Mouse (Mus musculus): ENCODE data around the gene Pilrb1. TPM values are rescaled to one million over a fixed set of nuclear protein-coding genes. Genes with fewer than 3 reads are reported as not detected.
"Not testable (repeated sequence)": the region's sequence is repeated elsewhere in the genome, so short reads cannot be mapped to it uniquely, and the experiment has no call there.

Gene Pilrb1
- polyA plus RNA-seq, 1 experiment from 2014 or later, result 0.47 TPM

- not testable (repeated sequence) for H3K27me3 ChIP-seq (ENCODE audit: insufficient read depth, low read length); H3K4me3 ChIP-seq (ENCODE audit: low read length); H3K27ac ChIP-seq (ENCODE audit: low read length); H3K9me3 ChIP-seq (ENCODE audit: low read length); H3K9ac ChIP-seq (replicated peaks; ENCODE audit: low read length); H3K4me1 ChIP-seq (ENCODE audit: insufficient read depth, low read length); H3K36me3 ChIP-seq (ENCODE audit: insufficient read depth, low read length); H3K4me2 ChIP-seq (replicated peaks; ENCODE audit: low read depth, low read length); ATAC-seq (ENCODE audit: low FRiP score, low TSS enrichment)
- 73% methylated on average over 2 of the region's 3 CpGs for WGBS
These were observed 13.9 kb upstream of the Pilrb1 start, which contains the start of gene Pilrb2 for GRCm38 (mm10) chr5:137871644-137872380. Gene Pilrb2 (minus strand): TSS chr5:137871815.

- H3K36me3 ChIP-seq (ENCODE audit: insufficient read depth, low read length); H3K4me3 ChIP-seq (ENCODE audit: low read length); H3K27ac ChIP-seq (ENCODE audit: low read length); ATAC-seq (ENCODE audit: low FRiP score, low TSS enrichment); H3K9ac ChIP-seq (replicated peaks; ENCODE audit: low read length); H3K9me3 ChIP-seq (ENCODE audit: low read length); H3K4me1 ChIP-seq (ENCODE audit: insufficient read depth, low read length); H3K27me3 ChIP-seq (ENCODE audit: insufficient read depth, low read length); H3K4me2 ChIP-seq (replicated peaks; ENCODE audit: low read depth, low read length): not testable (repeated sequence)
- WGBS, result 66% methylated on average over 2 of the region's 2 CpGs
These were observed 10.7 kb upstream of the Pilrb1 start for GRCm38 (mm10) chr5:137868600-137868999.

- not testable (repeated sequence) for H3K9me3 ChIP-seq (ENCODE audit: low read length); H3K9ac ChIP-seq (replicated peaks; ENCODE audit: low read length); H3K4me2 ChIP-seq (replicated peaks; ENCODE audit: low read depth, low read length); ATAC-seq (ENCODE audit: low FRiP score, low TSS enrichment); H3K36me3 ChIP-seq (ENCODE audit: insufficient read depth, low read length); H3K4me3 ChIP-seq (ENCODE audit: low read length); H3K4me1 ChIP-seq (ENCODE audit: insufficient read depth, low read length); H3K27me3 ChIP-seq (ENCODE audit: insufficient read depth, low read length); H3K27ac ChIP-seq (ENCODE audit: low read length)
- 85% methylated on average over 1 of the region's 1 CpGs for WGBS
These were observed 6.1 kb upstream of the Pilrb1 start for GRCm38 (mm10) chr5:137864008-137864407.

- not testable (repeated sequence) for H3K9me3 ChIP-seq (ENCODE audit: low read length); H3K27ac ChIP-seq (ENCODE audit: low read length); H3K27me3 ChIP-seq (ENCODE audit: insufficient read depth, low read length); H3K36me3 ChIP-seq (ENCODE audit: insufficient read depth, low read length); H3K4me1 ChIP-seq (ENCODE audit: insufficient read depth, low read length); H3K4me2 ChIP-seq (replicated peaks; ENCODE audit: low read depth, low read length); H3K9ac ChIP-seq (replicated peaks; ENCODE audit: low read length); H3K4me3 ChIP-seq (ENCODE audit: low read length); ATAC-seq (ENCODE audit: low FRiP score, low TSS enrichment)
- 73% methylated on average over 4 of the region's 5 CpGs for WGBS
These were observed 1.0 kb downstream of the Pilrb1 start for GRCm38 (mm10) chr5:137856870-137857269.

- not testable (repeated sequence) for H3K27ac ChIP-seq (ENCODE audit: low read length); H3K9me3 ChIP-seq (ENCODE audit: low read length); H3K27me3 ChIP-seq (ENCODE audit: insufficient read depth, low read length); H3K4me3 ChIP-seq (ENCODE audit: low read length); H3K4me1 ChIP-seq (ENCODE audit: insufficient read depth, low read length); H3K9ac ChIP-seq (replicated peaks; ENCODE audit: low read length); H3K4me2 ChIP-seq (replicated peaks; ENCODE audit: low read depth, low read length); H3K36me3 ChIP-seq (ENCODE audit: insufficient read depth, low read length); ATAC-seq (ENCODE audit: low FRiP score, low TSS enrichment)
- 87% methylated on average over 3 of the region's 3 CpGs for WGBS
These were observed 3.0 kb downstream of the Pilrb1 start for GRCm38 (mm10) chr5:137854907-137855306.

- not testable (repeated sequence) for H3K4me1 ChIP-seq (ENCODE audit: insufficient read depth, low read length); H3K4me3 ChIP-seq (ENCODE audit: low read length); H3K9me3 ChIP-seq (ENCODE audit: low read length); H3K4me2 ChIP-seq (replicated peaks; ENCODE audit: low read depth, low read length); H3K36me3 ChIP-seq (ENCODE audit: insufficient read depth, low read length); H3K27me3 ChIP-seq (ENCODE audit: insufficient read depth, low read length); H3K9ac ChIP-seq (replicated peaks; ENCODE audit: low read length); ATAC-seq (ENCODE audit: low FRiP score, low TSS enrichment); H3K27ac ChIP-seq (ENCODE audit: low read length)
- 100% methylated on average over 1 of the region's 1 CpGs for WGBS
These were observed 7.6 kb downstream of the Pilrb1 start for GRCm38 (mm10) chr5:137850313-137850712.

- not testable (repeated sequence) for H3K27me3 ChIP-seq (ENCODE audit: insufficient read depth, low read length)
These were observed 20.8 kb downstream of the Pilrb1 start for GRCm38 (mm10) chr5:137837110-137837509.

GRCm38 (mm10) chr5:137836611-137837010 is 21.3 kb downstream of the Pilrb1 start:
- Histone ChIP-seq H3K9me3 (ENCODE audit: low read length) (no peaks in the 10 kb centered on the region), H3K4me3 (ENCODE audit: low read length) (no peak overlapping the region), H3K27me3 (ENCODE audit: insufficient read depth, low read length) (no peaks in the 10 kb centered on the region), H3K4me2 (replicated peaks; ENCODE audit: low read depth, low read length) (no peak overlapping the region), H3K4me1 (ENCODE audit: insufficient read depth, low read length) (no peaks in the 10 kb centered on the region), H3K27ac (ENCODE audit: low read length) (no peak overlapping the region), H3K9ac (replicated peaks; ENCODE audit: low read length) (no peak overlapping the region), H3K36me3 (ENCODE audit: insufficient read depth, low read length) (no peaks in the 10 kb centered on the region)
- ATAC-seq (ENCODE audit: low FRiP score, low TSS enrichment), result no peak

More at GRCm38 (mm10) chr5:137837110-137837509, 20.8 kb downstream of the Pilrb1 start:
- not testable (repeated sequence) for H3K4me2 ChIP-seq (replicated peaks; ENCODE audit: low read depth, low read length); H3K9me3 ChIP-seq (ENCODE audit: low read length); ATAC-seq (ENCODE audit: low FRiP score, low TSS enrichment); H3K27ac ChIP-seq (ENCODE audit: low read length); H3K4me1 ChIP-seq (ENCODE audit: insufficient read depth, low read length); H3K36me3 ChIP-seq (ENCODE audit: insufficient read depth, low read length); H3K4me3 ChIP-seq (ENCODE audit: low read length); H3K9ac ChIP-seq (replicated peaks; ENCODE audit: low read length)

GRCm38 (mm10) chr5:137835966-137836520 is 21.9 kb downstream of the Pilrb1 start, which contains the start of gene Pilra:
Gene Pilra (minus strand): TSS chr5:137836281.
- H3K27me3 ChIP-seq (ENCODE audit: insufficient read depth, low read length); H3K4me2 ChIP-seq (replicated peaks; ENCODE audit: low read depth, low read length); H3K9ac ChIP-seq (replicated peaks; ENCODE audit: low read length); H3K36me3 ChIP-seq (ENCODE audit: insufficient read depth, low read length); ATAC-seq (ENCODE audit: low FRiP score, low TSS enrichment); H3K4me3 ChIP-seq (ENCODE audit: low read length); H3K4me1 ChIP-seq (ENCODE audit: insufficient read depth, low read length); H3K9me3 ChIP-seq (ENCODE audit: low read length); H3K27ac ChIP-seq (ENCODE audit: low read length): not testable (repeated sequence)
- WGBS, result 54% methylated on average over 2 of the region's 2 CpGs

- Histone ChIP-seq H3K4me3 (ENCODE audit: low read length) (no peak overlapping the region), H3K27ac (ENCODE audit: low read length) (no peak overlapping the region), H3K9me3 (ENCODE audit: low read length) (no peaks in the 10 kb centered on the region), H3K36me3 (ENCODE audit: insufficient read depth, low read length) (no peaks in the 10 kb centered on the region), H3K27me3 (ENCODE audit: insufficient read depth, low read length) (no peaks in the 10 kb centered on the region), H3K4me1 (ENCODE audit: insufficient read depth, low read length) (no peaks in the 10 kb centered on the region), H3K4me2 (replicated peaks; ENCODE audit: low read depth, low read length) (no peak overlapping the region), H3K9ac (replicated peaks; ENCODE audit: low read length) (no peak overlapping the region)
- 29% methylated on average over 4 of the region's 4 CpGs for WGBS
- ATAC-seq (ENCODE audit: low FRiP score, low TSS enrichment), result no peak
These were observed 24.4 kb downstream of the Pilrb1 start for GRCm38 (mm10) chr5:137833500-137833899.

Data from kidney, embryonic 16.5 days (tissue).